Mouse (Mus musculus) hindbrain, postnatal 0 days (tissue): Measurements from ENCODE around the gene Gm14391. TPM values are rescaled to one million over a fixed set of nuclear protein-coding genes. Genes with fewer than 3 reads are reported as not detected.
"Not testable (repeated sequence)": the region's sequence is repeated elsewhere in the genome, so short reads cannot be mapped to it uniquely, and the experiment has no call there.

Source experiments
- ATAC-seq: fragments of 200-750 bp; cut with Nextera tagmentation; 2 replicates; pipeline ENCODE4 v1.8.0; 2017; ENCODE audit warnings: mild to moderate bottlenecking, moderate TSS enrichment, moderate library complexity
- DNase-seq: peaks from one replicate; pipeline ENCODE4 v3.0.0-alpha.2; 2015; ENCODE audit warnings: low spot score
- H3K27ac ChIP-seq: fragments of 300-500 bp; sonication (generic); 2 replicates; pipeline ENCODE4 v1.5.1; 2014; ENCODE audit warnings: mild to moderate bottlenecking
- H3K27me3 ChIP-seq: fragments of 300-500 bp; sonication (generic); 2 replicates; pipeline ENCODE4 v1.6.1; 2014; ENCODE audit warnings: low read length, mixed read lengths; ENCODE audit not compliant: insufficient read depth
- H3K36me3 ChIP-seq: fragments of 300-500 bp; sonication (generic); 2 replicates; pipeline ENCODE4 v1.6.1; 2014; ENCODE audit warnings: low read length, mixed read lengths; ENCODE audit not compliant: insufficient read depth
- H3K4me1 ChIP-seq: fragments of 300-500 bp; sonication (generic); 2 replicates; pipeline ENCODE4 v1.6.1; 2014; ENCODE audit warnings: antibody characterized with exemption, low read length, mixed read lengths; ENCODE audit not compliant: insufficient read depth
- H3K4me2 ChIP-seq: fragments of 300-500 bp; sonication (generic); 2 replicates; pipeline ENCODE4 v1.6.1; 2014; ENCODE audit warnings: low read depth, mild to moderate bottlenecking, low read length, moderate library complexity, mixed read lengths
- H3K4me3 ChIP-seq: fragments of 300-500 bp; sonication (generic); 2 replicates; pipeline ENCODE4 v1.5.1; 2014; ENCODE audit warnings: low read length
- H3K9ac ChIP-seq: fragments of 300-500 bp; sonication (generic); replicated peaks from 2 replicates; pipeline ENCODE4 v1.6.1; 2014; ENCODE audit warnings: mild to moderate bottlenecking, low read length, moderate library complexity, mixed read lengths
- H3K9me3 ChIP-seq: fragments of 300-500 bp; sonication (generic); 2 replicates; pipeline ENCODE4 v1.6.1; 2016; ENCODE audit warnings: low read length, mixed read lengths
- CTCF ChIP-seq: IDR thresholded peaks from 2 replicates; pipeline ENCODE4 v1.5.1; 2016; ENCODE audit warnings: antibody characterized with exemption, control low read depth, low read depth
- WGBS: fragments of 180-500 bp; shearing (Covaris S2); extraction: QIAGEN DNeasy Blood & Tissue Kit; methylation state at CpG from one replicate; pipeline ENCODE4 v1.1.7; 2014; 5-methylcytosine and 5-hydroxymethylcytosine counted together
- polyA plus RNA-seq: library from polyadenylated mRNA; unstranded; fragments of >200 nt; fragmentation: Nextera tagmentation; extraction: Ambion mirVana; gene quantifications from 2 replicates; pipeline ENCODE4 v1.2.1, GENCODE M21; 2015
- total RNA-seq: library from RNA; depleted of rRNA; stranded (reverse); fragments of >200 nt; gene quantifications from 2 replicates; pipeline ENCODE4 v1.2.3, GENCODE M21; 2014; rRNA removed

Gene Gm14391
- total and polyA plus RNA-seq, 2 experiments from 2014 or later: 9.3 to 17.1 TPM

DNA sequence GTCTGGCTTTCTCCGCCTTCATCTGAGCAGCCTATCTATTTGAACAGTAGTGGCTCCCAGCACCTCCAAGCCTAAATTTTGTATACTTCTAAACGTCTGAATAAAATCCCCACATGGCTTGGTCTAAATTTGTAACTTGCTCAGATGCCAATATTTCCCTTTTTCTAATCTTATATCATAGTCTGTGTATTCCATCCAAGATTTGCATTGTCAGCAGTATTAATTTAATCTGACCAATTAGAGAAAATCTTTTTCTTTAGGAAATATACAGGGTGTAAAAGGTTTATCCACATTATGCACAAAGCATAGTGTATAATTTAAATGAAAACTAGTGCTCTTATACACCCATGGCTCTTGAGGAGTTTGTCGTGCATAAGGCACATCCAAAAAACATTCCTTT is 48.1 kb downstream of the Gm14391 start:
- 83% methylated on average over 3 of the region's 3 CpGs for WGBS
- Histone ChIP-seq H3K9me3 (0 out of 2 replicates have a peak, but pooled peaks cover 3% of the 10 kb centered on the region), H3K4me3 (no peak overlapping the region), H3K27ac (no peak overlapping the region), H3K4me2 (no peak overlapping the region), H3K27me3 (no peaks in the 10 kb centered on the region), H3K9ac (no peak overlapping the region), H3K4me1 (no peaks in the 10 kb centered on the region), H3K36me3 (no peaks in the 10 kb centered on the region)
- no peak for ATAC-seq
- TF ChIP-seq CTCF: no peak
- DNase-seq: no peak

DNA sequence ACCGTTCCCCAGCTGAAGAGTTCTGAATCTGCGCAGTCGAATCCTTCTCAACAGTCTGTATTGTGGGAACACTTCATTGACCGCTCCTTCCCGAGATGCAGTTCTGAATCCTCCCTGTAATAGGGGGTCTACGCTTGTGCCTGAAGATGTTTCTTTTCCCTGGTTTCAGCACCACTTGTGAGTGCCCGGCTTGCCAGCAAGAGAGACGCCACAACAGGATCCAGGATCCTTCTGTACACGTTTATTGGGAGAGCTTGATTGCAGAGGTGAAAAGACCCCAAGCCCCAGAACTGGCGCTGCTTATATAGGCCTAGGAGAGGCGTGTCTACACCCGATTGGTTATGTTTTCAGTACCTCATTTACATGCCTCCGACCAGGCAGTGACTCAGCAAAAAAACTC is 50.0 kb downstream of the Gm14391 start:
- WGBS: 92% methylated on average over 13 of the region's 13 CpGs
- no peak for DNase-seq
- Histone ChIP-seq H3K9me3 (0 out of 2 replicates have a peak, but pooled peaks cover 3% of the 10 kb centered on the region), H3K4me3 (no peak overlapping the region), H3K27ac (no peak overlapping the region), H3K4me1 (no peaks in the 10 kb centered on the region), H3K36me3 (no peaks in the 10 kb centered on the region), H3K9ac (no peak overlapping the region), H3K4me2 (no peak overlapping the region), H3K27me3 (no peaks in the 10 kb centered on the region)
- ATAC-seq: no peak
- TF ChIP-seq CTCF: no peak

- H3K9me3 ChIP-seq, H3K9ac ChIP-seq, H3K27ac ChIP-seq, H3K4me1 ChIP-seq, ATAC-seq, H3K36me3 ChIP-seq, H3K27me3 ChIP-seq, DNase-seq: not testable (repeated sequence)
- WGBS: 6% methylated on average over 1 of the region's 2 CpGs
- Histone ChIP-seq H3K4me3 (peak within 1 kb of the TSS; percentile 39), H3K4me2 (peak within 1 kb of the TSS; percentile 39; the same call in 1 of the 2 replicates)
Observed at GRCm38 (mm10) chr2:175141993-175142295, 64.8 kb downstream of the Gm14391 start, which contains the start of gene Gm14399. Gene Gm14399 (minus strand): TSS chr2:175142012.

- H3K4me1 ChIP-seq, H3K9ac ChIP-seq, H3K27ac ChIP-seq, ATAC-seq, H3K36me3 ChIP-seq, H3K9me3 ChIP-seq, H3K27me3 ChIP-seq: not testable (repeated sequence)
- 3% methylated on average over 24 of the region's 25 CpGs for WGBS
- Histone ChIP-seq H3K4me2 (peak overlapping the region; percentile 39; the same call in 1 of the 2 replicates), H3K4me3 (peak overlapping the region; percentile 39)
- DNase-seq: peak; percentile 2
Observed at GRCm38 (mm10) chr2:175141118-175141992, 65.4 kb downstream of the Gm14391 start.

Other genes with a start within 250 kb of the Gm14391 start
- not detected in 2 replicates for gene Gm14444, start 196.7 kb downstream of the Gm14391 start, total RNA-seq
- gene Gm14444, start 196.7 kb downstream of the Gm14391 start, polyA plus RNA-seq: 0.26 TPM in 1 of 2 replicates, not detected in the other
- 0.84 TPM in 1 of 2 replicates, not detected in the other for gene Gm14393, start 139.1 kb downstream of the Gm14391 start, total RNA-seq
- gene Gm14393, start 139.1 kb downstream of the Gm14391 start, polyA plus RNA-seq: 1.1 TPM in 2 replicates
- 8.9 and 10.5 TPM in 2 replicates for gene Gm14399, start 64.9 kb downstream of the Gm14391 start, total RNA-seq
- 4.3 and 5.6 TPM in 2 replicates for gene Gm14399, start 64.9 kb downstream of the Gm14391 start, polyA plus RNA-seq
- 0.14 and 0.63 TPM in 2 replicates for gene Gm14443, start 31.0 kb downstream of the Gm14391 start, total RNA-seq
- 0.46 and 0.50 TPM in 2 replicates for gene Gm14443, start 31.0 kb downstream of the Gm14391 start, polyA plus RNA-seq
- 2.2 TPM in 1 of 2 replicates, not detected in the other for gene Gm14440, start 68.2 kb upstream of the Gm14391 start, total RNA-seq
- not detected in 2 replicates for gene Gm14440, start 68.2 kb upstream of the Gm14391 start, polyA plus RNA-seq
- 8.9 and 9.6 TPM in 2 replicates for gene Gm4631, start 131.3 kb upstream of the Gm14391 start, total RNA-seq
- gene Gm4631, start 131.3 kb upstream of the Gm14391 start, polyA plus RNA-seq: 7.8 and 8.6 TPM in 2 replicates
- 2.0 and 3.1 TPM in 2 replicates for gene Zfp968, start 165.5 kb upstream of the Gm14391 start, total RNA-seq
- 4.9 and 5.8 TPM in 2 replicates for gene Zfp968, start 165.5 kb upstream of the Gm14391 start, polyA plus RNA-seq
- gene Gm4724, start 228.9 kb upstream of the Gm14391 start, total RNA-seq: 9.3 and 13.3 TPM in 2 replicates
- gene Gm4724, start 228.9 kb upstream of the Gm14391 start, polyA plus RNA-seq: 18.2 and 36.8 TPM in 2 replicates